ENCODE assay signal across 27 mouse cellular contexts in the genomic region with DNA sequence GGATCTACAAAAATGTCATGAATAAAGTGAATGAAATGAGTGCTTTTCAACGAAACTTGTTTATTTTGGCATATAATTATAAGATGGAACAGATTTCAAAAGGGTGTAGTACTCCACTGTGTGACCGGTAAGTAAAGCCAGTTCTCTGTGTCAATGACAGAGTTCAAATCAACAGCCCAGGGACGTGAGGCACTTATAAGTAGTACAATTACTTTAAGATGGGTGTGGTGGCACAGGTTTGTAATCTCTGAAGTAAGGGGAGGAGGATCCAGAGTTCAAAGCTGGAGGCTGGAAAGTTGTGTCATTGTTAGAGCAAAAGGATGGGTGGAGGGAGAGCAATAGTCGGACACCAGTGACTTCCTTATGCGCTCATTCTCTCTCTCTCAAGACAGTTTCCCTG.
"Had no signal": no experiment of that assay in that cellular context is flagged by ENCODE, and none has a peak within 500 bp of the region (broad histone marks: within the 10 kb centered on the region; RNA-seq: fewer than 3 reads in every experiment).

No protein-coding gene starts in this region.

- ATAC-seq: hindbrain, embryonic 16.5 days; inflammation-experienced regulatory T-cells, adult 6 months had no signal

- H3K9me3 ChIP-seq: heart, embryonic 10.5 days; heart, embryonic 12.5 days; hindbrain, embryonic 10.5 days; hindbrain, embryonic 12.5 days; kidney, embryonic 15.5 days; limb, embryonic 13.5 days; limb, embryonic 15.5 days had no signal

- H3K4me3 ChIP-seq: gastrocnemius, adult 2 months; heart, embryonic 10.5 days; heart, embryonic 12.5 days; hindbrain, embryonic 10.5 days; hindbrain, embryonic 12.5 days; kidney, embryonic 15.5 days; layer of hippocampus, adult 2 months; left cerebral cortex, adult 2 months; limb, embryonic 13.5 days; limb, embryonic 15.5 days had no signal

- H3K4me1 ChIP-seq: hindbrain, embryonic 10.5 days; hindbrain, embryonic 12.5 days; kidney, embryonic 15.5 days; limb, embryonic 13.5 days; limb, embryonic 15.5 days had no signal

- DNase-seq: gastrocnemius, adult 2 months; gastrocnemius, postnatal 10 days; gastrocnemius, postnatal 25 days; heart, adult 18-20 months; heart, postnatal 10 days; heart, postnatal 4 days; kidney, adult 11 months; kidney, adult 2 months; kidney, adult 9 months; kidney, postnatal 14 days; kidney, postnatal 36 days; left cerebral cortex, postnatal 4 days had no signal

- H3K27me3 ChIP-seq: heart, embryonic 12.5 days; hindbrain, embryonic 12.5 days; kidney, embryonic 15.5 days; limb, embryonic 13.5 days; limb, embryonic 15.5 days had no signal

- H3K27ac ChIP-seq: gastrocnemius, adult 2 months; heart, embryonic 10.5 days; hindbrain, embryonic 10.5 days; hindbrain, embryonic 12.5 days; hindbrain, embryonic 14.5 days; kidney, embryonic 15.5 days; kidney, postnatal 0 days; layer of hippocampus, adult 2 months; left cerebral cortex, adult 2 months; limb, embryonic 13.5 days; limb, embryonic 15.5 days; liver, embryonic 14.5 days had no signal

- H3K9ac ChIP-seq: heart, embryonic 12.5 days; hindbrain, embryonic 12.5 days; hindbrain, embryonic 14.5 days; kidney, embryonic 15.5 days; limb, embryonic 13.5 days; limb, embryonic 15.5 days; liver, embryonic 14.5 days had no signal

- H3K4me2 ChIP-seq: heart, embryonic 12.5 days; hindbrain, embryonic 12.5 days; hindbrain, embryonic 14.5 days; kidney, embryonic 15.5 days; limb, embryonic 13.5 days; limb, embryonic 15.5 days; liver, embryonic 11.5 days had no signal
